Mouse (Mus musculus) spleen, postnatal 10 days (tissue): Measurements from ENCODE around the gene Tsr3.

Experiments used
- DNase-seq, 2 experiments: peaks; one replicate each; pipeline ENCODE4 v3.0.0; 2021 to 2022; ENCODE audit warnings: low spot score in 2 of 2

Tsr3 gene

DNA sequence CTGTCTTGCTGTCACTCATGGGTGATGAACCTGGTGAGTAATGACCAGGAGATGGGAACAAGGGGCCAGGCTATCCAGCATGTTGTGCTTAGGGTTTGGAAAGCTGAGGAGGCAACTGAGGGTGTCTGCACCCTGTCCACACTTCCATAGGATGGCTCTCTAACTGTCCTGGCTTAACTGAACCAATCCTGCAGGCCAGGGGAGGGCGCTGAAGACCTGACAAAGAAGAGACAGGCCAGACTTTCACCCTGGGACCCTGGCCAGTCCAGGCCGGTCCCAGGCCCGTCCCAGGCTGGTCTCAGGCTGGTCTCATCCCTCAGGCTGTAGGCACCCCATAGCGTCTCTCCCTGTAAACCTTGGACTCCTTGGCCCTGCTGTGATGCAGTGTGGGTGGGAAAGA lies 50.4 kb downstream of the Tsr3 start:
- DNase-seq, result no peak
